Mouse (Mus musculus) ovary, postnatal 14 days (tissue): ENCODE data around the gene Gm12184.
"Not testable (repeated sequence)": the region's sequence is repeated elsewhere in the genome, so short reads cannot be mapped to it uniquely, and the experiment has no call there.

Source experiments
- DNase-seq: peaks from one replicate; pipeline ENCODE4 v3.0.0; 2022; ENCODE audit warnings: low spot score

Gm12184 gene

DNA sequence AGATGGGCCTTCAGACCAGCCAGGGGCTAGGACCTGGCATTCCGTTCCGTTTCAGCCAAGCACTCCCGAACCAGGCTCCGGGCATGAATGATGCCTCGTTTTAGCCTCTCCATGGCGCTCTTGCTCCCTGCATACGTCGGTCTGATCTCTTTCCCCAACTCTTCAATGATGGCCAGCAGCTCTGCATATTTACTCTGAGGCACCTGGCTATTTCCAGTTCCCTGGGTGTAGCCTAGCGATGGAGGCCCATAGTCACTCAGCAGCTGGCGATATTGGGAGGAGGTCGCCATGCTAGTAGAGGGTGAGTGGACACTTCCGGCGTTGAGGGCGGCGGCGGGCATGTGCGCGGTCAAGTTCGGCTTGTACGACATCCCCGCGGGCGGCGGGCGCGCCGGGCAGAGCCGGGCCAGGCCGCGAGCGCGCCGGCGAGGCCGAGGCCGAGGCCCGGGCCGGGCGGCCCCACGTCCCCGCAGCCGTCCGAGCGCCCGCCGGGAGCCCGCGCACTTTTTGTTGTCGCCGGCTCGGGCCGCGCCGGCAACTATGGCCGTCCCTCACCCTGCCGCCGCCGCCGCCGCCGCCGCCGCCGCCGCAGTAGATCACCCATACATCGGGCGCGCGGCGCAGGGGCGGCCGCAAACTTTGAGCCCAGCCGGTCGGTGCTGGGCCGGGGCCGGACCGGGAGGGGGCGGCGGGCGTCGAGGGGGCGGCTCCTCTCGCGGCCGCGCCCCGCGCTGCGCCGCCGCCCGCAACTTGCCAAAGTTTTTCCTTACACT is at the start of gene Gm12184, which contains the start of gene Trim7:
Gene Gm12184, minus strand, starts transcription at position 677 of the 773 bp plus-strand sequence.
Gene Trim7, plus strand, starts transcription at position 162 of the 773 bp plus-strand sequence.
- not testable (repeated sequence) for DNase-seq

DNA sequence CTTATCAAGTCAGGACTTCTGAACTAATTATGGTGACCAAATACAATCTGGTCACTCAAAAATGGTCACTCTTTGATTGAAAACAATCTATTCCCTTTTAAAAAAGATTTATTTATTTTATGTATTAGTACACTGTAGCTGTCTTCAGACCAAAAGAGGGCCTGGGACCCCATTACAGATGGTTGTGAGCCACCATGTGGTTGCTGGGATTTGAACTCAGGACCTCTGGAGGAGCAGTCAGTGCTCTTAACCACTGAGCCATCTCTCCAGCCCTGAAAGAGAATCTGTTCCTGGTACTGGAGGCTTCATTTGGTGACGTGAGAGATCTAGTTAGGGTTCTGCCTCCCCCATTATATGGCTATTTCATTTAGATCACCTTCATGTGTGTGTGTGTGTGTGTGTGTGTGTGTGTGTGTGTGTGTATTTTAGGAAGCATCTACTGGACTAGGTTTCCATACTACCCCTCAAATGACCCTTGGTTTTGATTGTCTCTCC is 48.9 kb upstream of the Gm12184 start:
- DNase-seq, result not testable (repeated sequence)

DNA sequence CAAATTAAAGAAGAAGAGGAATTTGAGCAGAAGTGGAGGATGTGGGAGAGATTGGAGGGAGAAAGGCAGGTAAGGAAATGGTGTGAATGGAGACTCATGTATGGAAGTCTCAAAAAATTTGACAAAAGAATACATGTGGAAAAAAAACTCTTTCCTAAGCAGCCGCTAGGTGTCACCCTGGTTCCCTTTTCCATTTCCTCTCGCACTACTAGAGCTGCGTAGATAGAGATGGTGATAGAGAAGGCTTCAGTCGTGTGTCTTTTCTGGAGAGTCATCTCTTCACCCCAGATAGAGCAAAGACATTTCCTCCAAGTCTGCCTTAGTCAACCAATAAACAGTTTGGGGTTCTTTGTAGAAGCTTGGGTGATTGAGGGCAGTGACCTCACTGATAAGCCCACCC is 48.0 kb upstream of the Gm12184 start:
- peak; percentile 45 for DNase-seq

DNA sequence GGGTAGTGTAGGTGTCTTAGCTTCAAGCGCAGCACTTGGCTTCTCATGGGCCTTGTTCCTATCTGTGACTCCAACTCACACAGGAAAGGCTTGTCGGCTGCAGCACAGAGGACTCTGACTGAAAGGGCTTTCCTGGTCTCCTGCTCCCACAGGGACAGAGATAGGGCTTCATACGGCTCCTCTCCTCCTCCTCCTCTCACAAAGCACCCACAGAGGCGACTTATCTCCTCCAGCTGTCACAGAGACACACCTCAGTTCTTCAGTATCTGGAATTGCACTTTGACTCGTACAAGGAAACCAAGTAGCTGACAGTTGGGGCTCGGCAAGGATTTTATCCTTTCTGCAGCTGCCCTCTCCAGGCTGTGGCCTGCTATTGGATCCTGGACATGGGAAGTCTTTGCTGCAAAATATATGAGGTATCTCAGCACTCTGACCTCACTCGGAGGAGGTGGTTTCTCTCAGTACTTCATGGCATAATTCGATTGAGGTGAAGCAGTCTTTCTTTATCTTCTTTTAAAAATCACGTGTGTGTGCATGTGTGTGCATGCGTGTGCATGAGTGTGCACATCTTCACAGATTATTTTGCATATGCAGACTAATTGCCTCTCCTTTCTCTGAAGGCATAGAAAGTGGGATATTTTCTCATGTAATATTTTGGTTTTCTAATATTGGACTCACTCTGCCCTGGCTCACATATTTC is 47.3 kb upstream of the Gm12184 start:
- no peak for DNase-seq

DNA sequence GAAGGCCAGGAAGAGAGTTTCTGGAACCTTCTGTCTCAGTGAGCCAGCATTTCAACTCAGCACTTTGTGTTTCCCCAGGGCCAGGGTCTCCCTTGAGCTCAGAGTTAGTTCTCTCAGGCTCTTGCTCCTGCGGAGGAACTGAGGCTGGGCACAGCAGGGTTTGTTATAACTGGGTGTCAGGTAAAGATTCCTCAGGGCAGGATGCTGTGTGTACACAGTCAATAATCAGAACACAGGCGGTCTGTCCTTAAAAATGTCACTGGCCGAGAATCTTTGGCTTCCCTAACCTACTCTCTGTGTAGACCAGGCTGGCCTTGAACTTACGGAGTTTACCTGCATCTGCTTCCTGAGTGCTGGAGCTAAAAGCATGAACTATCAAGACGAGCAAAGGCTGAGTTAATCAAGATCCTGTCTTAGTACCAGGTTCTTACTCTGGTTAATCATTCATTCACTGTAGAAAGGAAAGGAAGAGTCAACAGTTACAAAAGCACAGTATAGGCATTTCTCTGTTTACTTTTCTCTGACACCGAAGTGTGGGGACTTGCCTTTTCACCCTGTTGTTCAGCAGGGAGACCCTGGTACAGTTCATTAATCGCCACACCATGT is 46.3 kb upstream of the Gm12184 start:
- no peak for DNase-seq

DNA sequence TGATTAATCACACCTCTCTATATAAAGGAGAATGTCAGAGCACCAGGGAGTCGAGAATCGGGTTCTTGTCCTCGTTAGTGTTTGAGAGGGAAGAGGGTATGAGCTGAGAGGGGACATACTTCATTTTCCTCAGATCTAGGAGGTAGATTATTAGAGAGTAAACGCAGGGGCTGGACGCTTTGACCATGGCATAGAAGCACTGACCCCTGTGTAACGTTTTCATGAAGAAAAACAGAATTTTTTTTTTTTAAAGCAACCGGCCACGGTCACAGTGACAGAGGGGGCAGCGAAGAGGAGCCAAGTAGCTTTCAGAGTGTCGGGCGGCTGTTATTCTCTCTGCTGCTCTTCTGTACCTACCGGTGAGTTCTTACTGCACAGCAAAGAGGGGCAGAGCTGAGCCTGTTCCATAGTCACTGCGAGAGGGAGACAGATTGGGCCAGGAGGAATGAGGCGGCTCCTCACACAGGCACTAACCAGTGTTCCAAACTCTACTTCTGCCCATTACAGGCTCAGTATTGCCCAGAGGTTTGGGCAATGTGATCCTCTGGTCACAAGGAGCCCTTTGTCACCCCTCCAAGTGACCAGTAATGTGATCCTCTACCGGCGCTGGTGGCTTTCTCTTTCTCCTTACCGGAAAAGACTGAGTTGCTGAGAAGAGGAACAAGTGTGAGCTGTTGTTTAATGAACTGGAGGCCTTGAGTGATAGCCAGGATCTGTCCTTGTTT is 45.5 kb upstream of the Gm12184 start:
- DNase-seq, result peak; percentile 28

DNA sequence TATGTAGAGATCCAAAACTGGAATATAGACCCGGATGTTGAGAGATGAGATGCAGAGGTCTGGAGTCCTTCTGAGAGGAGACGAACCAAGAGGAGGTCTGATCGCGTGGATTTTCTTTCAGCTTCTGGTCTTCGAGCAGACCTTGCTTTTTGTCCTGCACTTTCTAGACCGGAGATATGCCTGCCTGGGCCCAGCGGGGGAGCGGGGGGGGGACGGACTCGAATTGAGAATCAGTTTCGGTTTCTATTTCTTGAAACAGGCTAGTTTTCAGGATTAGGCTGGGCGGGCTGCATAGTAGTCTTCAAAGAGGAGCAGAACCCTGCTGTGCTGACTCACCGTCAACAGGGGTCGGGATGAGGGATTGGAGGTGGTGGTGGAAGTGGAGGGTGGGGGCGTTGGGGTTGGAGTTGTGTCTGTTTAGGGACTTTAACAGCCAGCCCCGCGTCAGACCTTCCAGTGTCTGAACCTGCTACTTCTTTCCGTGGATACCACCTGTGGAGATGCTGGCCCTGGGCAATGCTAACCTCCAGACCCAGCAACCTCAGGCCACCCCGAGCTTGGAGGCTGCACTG is 44.8 kb upstream of the Gm12184 start, which contains the start of gene Irgm1:
Gene Irgm1, minus strand, starts transcription at position 483 of the 572 bp plus-strand sequence.
- DNase-seq, result peak; percentile 51

DNA sequence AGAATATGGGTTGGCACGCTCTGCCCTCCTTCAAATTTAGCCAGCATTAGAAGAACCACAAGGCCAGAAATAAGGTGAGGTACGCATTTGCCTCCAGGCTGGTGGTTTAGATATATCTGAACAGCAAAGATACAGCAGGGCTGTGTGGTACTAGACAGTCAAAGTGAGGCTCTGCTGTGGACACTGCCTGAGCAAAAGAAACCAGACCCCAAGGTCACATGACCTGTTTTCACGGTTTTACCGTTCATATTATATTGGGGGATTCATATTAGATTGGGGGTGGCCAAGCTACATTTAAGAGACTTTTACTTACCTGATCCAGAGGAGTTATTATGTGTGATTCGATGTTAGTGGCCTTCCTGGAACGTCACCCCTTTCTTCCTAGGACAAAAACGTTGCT is 44.3 kb upstream of the Gm12184 start:
- DNase-seq, result no peak

DNA sequence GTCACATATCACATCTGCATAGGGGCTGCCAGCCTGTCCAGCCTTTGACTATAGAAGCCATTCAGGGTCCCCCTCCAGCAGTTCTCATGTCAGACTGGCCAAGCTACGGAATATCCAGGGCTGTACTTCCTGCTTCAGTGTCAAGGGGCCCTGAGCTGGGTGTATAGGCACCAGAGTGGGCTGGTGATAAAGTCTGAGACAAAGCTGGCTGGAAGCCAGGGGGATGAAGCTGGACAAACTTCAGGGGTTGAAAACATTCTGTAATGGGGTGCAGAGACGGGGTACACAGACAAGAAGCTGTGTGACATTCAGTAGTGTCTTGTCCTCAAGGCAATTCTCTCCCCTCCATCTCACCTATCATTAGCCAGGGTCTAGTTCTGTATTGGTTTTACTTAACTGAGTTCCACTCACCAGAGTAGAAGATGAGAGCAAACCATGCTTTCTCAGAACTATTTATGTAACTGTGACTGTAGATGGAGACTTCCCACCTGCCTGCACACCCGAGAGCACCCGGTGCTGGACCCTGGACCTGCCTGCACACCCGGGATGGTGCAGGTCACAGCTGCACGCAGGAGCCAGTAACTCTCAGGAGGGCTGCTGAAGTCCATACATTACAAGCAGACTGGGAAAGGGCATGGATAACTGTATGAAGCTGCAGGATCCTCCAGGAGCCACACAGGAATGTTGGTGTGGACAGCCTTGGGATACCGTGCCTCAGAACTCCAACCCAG is 43.1 kb upstream of the Gm12184 start:
- no peak for DNase-seq

DNA sequence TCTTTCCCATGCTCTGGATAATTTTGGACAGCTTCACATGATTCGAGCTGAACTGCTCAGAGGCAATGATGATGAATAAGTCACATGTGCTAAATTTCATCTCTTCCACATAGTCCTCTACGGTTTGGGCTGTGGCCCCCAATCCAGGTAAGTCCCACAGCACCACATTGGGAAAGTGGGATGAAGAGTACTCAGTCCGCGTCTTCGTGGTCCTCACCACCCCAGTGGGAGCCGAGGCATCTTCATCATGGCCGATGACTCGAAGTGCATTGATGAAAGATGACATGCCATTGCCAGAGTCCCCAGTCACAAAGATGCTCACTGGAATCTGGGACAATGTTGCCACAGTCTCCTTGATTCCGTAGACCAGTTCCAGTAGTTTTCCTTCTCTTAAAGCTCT is 40.0 kb upstream of the Gm12184 start:
- no peak for DNase-seq

DNA sequence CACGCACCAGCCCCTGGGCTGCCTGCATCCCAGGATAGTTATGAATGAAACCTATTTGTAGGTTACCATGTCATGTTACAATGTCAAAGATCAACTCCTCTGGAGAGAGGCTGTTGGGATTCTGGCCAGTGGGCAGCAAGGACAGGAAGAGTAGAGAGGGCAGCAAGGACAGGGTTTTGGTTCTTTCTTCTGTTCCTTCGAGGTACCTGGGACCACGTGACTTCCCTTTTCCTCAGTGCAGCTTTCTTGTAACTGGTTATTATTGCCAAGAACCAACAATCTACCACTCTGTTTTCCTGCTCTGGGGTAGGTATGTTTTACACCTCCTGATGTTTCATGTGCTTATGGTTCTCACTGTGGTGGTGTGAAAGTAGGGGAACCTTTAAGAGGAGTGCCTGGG is 37.4 kb upstream of the Gm12184 start:
- DNase-seq, result no peak

DNA sequence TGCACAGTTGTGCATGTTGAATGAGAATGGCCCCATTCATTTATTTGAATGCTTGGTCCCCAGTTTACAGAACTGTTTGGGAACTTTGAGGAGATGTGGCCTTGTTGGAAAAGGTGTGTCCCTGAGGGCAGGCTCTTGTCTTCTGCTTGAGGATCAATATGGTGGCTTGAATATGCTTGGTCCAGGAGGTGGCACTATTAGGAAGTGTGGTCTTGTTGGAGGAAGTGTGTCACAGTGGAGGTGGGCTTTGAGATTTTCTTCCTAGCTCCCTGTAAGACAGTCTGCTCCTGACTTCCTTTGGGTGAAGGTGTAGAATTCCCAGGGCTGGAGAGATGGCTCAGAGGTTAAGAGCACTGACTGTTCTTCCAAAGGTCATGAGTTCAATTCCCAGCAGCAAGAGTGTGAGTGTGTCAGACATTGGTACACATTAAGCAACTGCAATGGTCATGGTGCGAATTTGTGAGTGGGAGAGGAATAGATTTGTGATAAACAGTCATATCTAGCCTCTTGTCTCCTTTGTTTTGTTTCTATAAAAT is 36.4 kb upstream of the Gm12184 start:
- no peak for DNase-seq

DNA sequence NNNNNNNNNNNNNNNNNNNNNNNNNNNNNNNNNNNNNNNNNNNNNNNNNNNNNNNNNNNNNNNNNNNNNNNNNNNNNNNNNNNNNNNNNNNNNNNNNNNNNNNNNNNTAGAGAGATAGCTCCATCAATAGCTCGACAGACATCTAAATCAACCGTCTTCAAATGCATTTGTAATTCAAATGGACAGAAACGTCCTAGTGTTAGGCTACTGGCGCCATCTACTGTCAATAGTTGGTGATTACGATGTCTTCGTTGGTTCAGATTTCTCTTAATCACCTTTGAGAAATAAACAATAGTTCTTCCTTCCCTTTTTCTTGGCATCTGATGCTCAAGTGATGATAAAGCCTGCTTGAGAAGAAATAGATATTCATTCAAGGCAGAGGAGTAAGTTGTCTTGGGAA is 32.6 kb upstream of the Gm12184 start:
- no peak for DNase-seq

DNA sequence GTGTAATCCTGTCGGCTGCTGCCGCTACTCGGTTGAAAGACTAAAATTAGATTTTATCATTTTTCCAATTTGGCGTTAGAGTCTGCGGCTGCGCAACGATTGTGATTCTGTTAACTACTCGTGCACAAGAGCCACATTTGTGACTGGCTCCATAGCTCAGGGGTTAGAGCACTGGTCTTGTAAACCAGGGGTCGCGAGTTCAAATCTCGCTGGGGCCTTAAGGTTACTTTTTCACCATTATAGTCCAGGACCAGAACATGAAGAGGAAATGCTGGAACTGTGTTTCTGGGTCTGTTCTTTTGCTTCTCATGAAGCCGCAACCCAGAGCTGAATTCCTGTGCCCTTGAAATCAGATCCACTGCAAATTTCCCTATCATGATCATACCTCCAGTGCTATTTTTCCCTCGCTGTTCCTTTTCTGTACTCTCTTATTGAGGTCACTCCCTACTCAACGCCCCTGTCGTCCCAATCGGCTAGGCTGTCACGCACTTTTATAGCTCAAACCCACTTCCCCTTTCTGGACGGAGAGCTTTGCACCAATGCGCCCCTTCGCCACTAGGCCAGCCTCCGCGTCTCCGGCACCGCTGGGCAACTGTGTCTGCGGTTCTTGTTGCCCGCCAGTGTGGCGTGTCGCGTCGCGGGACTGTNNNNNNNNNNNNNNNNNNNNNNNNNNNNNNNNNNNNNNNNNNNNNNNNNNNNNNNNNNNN is 27.2 kb upstream of the Gm12184 start:
- DNase-seq, result peak; percentile 88

DNA sequence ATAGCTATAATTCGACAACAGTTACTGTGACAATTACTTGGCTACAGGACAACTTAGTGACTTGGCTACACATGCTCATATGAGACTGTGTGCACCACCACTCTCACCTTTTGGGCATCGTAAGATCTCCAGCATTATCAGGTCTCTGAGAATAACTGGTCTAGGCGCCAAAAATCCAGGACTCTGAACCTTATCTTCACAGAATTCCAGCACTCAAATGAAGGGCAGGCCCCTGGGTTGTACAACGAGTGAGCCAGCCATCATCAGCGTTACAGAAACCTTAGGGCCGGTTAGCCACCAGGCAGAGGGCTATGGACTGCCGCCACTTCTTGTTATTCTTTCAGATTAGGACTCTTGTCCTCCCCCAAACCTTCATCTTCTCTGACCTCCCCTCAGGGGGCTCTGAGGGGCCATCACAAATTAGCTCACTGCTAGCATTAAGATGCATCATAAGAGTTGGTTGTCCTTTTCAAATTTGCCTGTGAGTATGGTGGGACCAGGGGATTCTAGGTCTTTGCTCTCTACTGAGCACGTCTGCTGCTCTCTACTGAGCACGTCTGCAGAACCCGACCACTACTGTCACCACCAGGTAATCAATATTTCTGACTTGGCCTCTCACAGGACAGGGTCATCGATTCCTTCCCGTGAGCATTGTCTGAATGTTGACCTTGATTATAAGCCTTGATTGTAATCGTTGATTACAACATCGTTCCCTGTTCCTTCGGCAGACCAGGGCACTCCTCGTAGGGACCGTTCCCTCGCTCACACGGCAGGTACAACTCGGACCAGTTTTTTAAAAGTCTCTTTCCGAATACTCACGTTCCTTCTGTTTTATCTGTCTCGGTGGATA is 26.4 kb upstream of the Gm12184 start:
- no peak for DNase-seq

DNA sequence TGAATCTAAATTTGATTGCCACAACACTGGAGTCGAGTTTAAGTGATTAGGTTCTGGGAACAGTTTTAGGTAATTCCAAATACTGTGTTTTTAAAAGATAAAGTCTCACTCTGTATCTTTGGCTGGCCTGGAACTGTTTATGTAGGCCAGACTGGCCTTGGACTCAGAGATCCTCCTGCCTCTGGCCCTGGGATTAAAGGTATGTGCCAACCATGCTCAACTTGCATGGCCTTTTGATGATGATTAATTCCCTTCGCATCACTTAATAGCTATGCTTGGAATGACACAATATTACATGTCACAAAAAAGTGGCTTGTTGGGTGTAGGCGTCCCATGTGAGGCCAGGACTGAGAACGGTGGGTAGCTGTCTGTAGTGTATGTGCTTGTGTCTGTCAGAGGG is 25.7 kb upstream of the Gm12184 start:
- DNase-seq, result no peak

DNA sequence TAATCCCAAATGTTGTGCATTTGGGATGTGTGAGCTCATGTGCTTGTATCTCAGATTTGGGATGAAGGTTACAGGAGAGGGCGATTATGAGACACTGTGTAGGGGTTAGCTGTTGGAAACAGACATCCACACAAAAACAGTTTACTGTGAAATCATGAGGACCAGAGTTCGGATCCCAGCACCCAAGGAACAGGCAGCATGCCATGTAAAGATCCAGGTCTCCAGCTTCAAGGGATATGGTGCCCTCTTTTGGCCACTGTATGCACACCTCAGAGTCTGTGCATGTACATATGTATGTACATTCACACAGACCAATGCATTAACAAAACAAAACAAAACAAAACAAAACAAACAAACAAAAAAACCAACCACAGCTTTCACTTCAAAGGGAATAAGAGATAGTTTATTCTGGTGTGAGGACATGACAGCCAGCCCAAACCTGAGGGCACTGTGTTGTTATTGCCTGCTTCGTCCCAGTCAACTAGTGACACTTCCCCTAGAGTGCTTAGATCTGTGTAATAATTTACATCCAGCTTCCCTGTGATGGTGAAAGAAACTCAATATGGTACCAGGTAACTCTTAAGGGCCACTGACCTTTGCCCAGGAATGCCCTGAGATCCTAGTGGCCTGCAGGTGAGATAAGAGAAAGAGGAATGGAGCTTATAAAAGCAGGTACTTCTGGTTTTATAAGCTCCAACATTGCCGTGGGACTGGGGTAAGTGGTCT is 25.0 kb upstream of the Gm12184 start:
- DNase-seq, result no peak

DNA sequence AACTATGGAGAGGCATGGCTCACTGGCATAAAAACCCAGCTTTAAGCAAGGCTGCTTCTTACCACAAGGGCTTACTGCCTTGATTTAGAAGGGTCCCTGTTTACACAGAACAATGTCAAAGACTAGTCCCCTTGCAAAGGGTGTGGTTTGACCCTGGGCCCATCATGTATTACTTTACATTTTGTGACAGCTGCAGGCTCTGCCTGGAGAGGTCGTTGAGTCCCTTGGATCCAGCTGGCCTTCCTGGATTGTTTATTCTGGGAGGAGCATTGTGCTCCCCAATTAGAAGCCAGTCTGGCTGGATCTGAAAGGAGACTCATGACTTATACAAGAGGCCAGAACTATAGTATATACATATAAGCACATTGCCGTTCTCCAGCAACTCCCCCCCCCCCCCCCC is 23.8 kb upstream of the Gm12184 start:
- no peak for DNase-seq

DNA sequence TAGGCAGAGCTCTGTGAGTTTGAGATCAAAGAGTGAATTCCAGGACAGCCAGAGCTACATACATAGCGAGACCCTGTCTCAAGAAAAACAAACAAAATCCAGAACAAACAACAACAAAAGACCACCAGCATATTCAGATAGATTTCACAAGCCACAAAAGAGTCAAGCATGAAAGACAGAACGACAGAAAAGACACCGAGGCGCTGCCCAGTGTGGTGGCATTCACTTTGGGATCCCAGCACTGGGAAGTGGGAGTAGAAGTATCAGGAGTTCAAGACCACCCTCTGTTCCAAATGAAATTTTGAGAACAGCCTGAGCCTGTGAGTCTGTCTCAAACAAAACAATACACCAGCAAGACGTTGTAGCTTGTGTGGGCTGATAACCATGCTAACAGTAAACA is 20.4 kb upstream of the Gm12184 start:
- no peak for DNase-seq
